Mouse (Mus musculus) A20 (cell line): ENCODE measurements at regions not wholly inside any gene's neighbourhood (a gene's known extent, or its start where the extent isn't known, plus 50 kb on each side); places are given as distances from the start of the nearest gene placed in this dataset.

Experiments used
- DNase-seq: peaks from one replicate; pipeline ENCODE4 v3.0.0-alpha.2; 2011; ENCODE audit warnings: low read depth, low spot score

DNA sequence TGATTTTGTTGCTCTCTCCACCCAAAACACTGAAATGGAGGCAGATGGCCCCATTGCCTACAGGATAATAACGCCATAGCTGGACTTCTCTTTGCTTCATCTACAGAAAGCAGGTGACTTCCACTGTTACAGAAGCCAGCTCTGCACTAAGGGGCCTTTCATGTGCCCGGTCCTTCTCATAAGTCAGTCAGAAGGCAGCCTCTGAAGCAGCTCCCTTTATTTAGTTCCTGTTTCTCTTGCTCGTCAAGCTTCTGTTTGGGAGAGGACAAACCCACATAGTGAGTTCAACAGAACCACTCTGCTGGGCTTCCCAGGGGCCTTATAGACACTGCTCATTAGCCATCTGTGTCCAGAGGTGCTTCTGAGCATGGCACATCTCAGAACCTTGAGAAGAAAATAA, 205.1 kb upstream of the Hhip start:
- no peak for DNase-seq

DNA sequence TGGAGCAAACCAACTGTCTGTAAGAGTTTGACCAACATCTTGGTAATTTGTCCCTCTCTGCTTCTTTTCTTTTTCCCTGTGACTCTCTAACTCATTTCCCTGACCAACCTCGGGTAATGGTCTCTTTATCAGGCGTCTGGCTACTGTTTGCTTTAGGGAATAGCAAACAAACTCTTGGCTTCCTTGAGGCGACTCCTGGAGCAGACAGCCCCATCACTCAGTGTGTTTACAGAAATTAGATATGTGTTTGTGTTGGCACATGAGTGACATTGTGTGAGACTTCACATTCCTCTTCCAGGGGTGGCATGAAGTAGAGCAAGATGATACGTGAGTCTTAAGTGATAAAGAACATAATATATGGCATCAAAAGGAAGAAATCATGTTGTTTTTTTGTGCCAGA, 195.7 kb upstream of the Hhip start:
- no peak for DNase-seq

DNA sequence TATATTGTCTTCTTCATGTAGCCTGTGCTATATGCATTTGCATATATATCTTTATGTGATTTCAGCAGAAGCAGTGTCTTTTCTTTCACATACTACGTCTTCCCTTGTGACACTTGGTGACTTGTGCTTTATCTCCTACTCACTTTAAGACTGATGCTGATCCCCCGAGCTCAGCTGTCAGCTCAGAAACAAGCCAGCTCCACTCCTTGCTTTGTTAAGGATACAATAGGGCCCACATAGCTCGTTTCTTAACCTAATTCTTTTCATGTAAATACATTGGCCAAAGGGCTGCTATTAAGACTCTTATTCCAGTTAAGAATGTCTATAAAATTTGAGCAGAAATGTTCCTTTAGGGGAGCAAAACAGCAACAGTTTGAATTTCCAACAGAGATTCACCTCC, 193.8 kb upstream of the Hhip start:
- DNase-seq, result no peak

DNA sequence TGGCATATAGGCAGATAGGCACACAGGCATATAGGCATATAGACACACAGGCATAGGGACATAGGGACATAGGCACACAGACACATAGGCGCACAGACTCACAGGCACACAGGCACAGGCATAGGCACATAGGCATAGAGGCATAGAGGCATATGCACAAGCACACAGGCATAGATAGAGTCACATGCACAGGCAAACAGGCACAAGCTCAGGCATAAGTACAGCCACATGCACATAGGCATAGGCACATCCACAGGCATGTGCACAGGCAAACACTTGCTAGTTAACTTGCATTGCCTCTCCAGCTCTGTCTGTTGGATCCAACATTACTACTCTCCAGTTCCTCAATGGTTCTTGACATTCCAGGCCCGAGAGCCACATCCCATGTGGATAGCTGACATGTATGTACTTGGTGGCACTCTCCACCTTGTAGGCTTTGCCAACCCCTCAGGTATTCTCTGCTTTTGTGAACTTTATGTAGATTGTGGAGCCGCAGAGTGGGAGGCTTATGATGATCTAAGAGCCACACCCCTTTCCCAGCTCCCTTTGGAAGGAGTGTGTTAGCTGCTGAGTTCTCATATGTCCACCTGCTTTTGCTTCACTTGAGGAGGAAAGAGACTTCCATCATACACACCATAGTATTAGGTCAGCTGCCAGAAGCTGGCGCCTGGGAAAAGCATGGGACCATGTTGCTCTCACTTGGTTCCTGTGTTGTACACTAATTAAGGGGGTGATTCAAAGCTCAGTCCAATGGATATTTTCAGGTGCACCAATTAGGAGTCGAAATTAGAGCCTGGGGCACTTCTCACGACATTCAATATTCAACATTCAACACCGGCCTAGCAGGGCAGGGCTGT, 192.7 kb upstream of the Hhip start:
- no peak for DNase-seq

DNA sequence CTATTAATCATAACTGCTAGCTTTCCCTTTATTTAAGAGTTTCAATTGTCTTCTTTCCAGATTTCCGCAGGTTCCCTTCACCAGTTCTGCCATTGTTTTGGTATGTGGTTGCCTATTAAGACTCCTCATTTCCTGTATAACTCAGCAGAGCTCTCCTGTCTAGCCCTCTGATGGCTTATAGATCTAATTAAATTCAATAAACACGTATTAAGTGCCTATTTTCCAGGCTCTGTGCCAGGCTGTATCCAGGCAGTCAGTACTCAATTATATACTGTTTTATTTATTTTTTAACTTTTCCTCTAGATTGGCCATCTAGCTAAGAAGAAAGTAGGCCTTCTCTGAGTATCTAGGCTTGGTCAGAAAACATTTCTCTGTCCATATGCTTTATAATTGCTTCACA, 192.0 kb upstream of the Hhip start:
- DNase-seq, result no peak

DNA sequence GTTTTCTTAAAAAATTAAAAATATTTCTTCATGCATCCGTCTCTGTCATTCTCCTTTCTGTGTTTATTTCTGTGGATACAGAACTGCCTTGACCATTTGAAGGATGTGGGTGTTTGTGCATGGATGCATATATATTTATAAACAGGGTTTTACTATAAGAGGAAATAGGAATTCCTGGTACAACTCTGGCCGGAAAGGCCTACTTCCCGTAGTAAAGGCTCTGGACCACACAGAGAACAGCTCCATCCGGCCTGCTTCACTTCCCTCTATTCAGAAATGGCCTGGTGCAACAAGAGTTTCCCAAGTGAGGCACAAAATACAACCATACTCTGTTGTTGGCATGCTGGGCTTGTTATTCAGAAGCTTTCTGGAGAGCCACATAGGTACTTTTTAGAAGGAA, 182.1 kb upstream of the Hhip start:
- DNase-seq, result no peak

DNA sequence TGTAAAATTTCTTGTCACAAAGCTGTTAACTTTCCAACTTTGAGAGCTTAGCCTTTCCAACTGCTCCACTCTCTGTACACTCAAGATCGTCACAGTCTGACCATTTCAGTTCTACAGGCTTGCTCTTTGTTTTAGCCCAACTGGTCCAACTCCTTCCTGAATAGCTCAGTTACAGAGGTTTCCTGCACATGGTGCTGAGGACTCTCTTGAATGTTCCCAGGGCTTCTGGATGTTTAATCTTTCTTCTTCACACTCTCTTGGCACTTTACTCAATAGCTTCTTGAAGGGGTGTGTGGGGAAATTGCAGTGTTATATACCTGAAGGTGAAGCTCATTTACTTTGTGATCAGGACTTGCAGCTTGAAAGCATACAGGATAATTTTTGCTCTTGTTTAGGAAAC, 152.6 kb upstream of the Hhip start:
- DNase-seq, result no peak

DNA sequence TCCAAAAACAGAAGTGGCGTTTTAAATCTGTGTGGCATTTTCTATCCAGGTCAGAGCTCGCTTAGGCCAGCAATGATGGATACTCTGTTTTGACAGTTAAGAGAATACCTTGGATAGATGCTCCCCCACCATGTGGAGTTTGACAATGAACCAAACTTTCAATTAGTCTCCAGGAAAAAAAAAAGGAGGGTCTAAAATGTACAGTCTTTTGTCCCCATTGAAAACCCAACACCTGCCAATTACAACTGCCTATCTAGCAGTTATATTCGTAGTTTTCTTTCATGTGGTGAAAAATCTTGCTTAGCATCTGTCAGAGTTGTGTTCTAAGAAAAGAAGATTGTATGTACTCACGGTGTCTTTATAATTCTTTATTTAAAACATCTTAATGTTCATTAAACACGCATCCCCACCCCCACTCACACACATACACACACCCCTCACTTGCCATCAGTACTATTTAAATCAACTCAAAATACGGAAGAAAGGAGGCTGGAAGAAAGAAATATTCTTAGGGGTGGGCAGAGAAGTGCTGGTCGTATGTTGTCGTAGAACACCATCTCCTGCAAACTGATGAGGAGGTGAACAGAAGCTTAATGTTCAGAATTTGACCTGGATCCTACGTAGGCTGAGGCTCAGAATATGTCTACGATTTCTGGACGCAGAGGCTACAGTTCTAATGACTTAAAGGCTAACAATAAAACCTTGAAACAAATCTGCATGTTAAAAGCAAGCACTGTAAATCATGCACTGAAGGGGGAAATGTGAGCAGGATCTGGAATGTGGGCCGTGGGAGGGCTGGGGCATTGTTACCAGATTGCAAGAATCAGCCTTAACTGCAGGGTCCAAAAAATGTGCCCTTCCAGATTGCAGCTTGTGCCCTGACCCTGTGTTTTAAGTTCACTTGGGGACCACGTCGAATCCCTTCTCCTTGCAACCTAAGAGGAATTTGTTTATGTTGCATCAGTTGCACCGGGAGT, 147.2 kb upstream of the Hhip start:
- no peak for DNase-seq

DNA sequence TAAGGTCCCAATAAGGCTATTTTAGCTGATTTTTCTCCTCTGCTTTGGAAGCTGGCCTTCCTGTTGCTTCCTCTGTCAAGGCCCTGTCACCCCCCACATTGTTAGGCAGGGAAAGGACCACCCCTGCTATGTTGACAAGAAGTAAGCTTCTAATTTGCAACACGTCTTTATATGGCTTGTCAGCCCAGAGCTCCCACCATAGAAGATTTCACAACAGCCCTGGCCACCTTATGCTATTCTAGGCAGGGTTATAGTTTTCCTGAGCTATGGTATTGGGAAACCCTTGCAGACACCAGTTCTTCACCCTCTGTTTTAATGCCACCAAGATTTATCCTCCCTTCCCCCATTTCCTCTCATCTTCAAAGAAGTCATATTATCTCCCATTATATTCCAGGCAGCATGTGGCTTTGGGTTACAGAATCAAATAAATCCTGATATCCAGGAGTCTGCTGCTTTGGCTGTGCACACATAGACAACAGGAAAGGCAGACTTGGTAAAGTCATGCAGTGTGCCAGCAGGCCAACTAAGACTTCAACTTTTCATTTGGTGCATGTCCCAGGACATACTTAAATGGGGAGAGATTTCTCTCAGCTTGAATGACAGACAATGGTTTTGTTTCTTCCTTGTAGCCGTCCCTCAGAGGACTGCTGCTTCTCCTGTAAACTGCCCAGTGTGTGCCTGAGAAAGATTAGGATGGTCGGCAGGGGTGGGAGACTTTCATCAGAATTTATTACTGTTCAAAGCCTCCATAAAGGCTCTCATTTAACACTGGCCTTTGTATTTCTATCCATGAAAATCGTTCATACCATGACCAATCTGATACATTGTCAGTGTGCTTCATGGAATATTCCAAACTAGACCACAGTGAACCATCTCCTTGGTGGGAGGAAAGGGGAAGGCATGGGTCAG, 146.2 kb upstream of the Hhip start:
- DNase-seq, result no peak

DNA sequence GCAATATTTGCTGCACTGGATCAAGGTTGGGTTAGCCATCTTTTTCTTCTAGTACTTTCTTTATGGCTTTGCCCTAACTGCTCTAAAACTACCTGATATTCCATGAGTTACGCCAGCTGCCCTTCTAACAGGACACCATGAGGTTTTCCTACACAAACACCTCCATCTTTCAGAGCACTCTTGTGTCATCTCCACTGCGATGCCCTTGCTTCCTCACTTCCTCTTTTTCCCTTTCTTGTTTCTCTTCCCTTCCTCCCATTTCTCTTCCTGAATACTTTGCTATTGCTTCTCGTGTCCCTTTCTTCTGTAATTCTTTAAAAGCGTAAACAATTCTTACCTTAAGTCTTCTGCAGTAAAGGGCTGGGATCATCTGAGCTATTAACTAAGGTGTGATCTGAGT, 139.9 kb upstream of the Hhip start:
- no peak for DNase-seq

DNA sequence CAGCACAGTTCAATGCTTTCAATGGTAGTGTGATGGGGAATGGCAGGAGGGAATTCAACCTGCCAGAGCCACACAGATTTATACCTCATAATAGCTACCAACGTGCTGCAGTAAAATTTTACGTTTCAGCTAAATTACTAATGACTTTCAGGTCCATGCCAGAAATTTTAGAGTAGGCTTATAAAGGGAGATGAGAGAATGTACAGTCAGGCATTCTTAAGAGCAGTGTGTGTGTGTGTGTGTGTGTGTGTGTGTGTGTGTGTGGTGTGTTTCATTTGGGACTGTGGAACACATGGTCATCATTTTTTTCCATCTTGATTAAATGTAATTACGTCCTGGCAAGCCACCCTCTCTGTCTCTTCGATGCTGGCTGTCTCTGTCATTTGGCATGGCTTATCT, 132.7 kb upstream of the Hhip start:
- DNase-seq, result no peak

DNA sequence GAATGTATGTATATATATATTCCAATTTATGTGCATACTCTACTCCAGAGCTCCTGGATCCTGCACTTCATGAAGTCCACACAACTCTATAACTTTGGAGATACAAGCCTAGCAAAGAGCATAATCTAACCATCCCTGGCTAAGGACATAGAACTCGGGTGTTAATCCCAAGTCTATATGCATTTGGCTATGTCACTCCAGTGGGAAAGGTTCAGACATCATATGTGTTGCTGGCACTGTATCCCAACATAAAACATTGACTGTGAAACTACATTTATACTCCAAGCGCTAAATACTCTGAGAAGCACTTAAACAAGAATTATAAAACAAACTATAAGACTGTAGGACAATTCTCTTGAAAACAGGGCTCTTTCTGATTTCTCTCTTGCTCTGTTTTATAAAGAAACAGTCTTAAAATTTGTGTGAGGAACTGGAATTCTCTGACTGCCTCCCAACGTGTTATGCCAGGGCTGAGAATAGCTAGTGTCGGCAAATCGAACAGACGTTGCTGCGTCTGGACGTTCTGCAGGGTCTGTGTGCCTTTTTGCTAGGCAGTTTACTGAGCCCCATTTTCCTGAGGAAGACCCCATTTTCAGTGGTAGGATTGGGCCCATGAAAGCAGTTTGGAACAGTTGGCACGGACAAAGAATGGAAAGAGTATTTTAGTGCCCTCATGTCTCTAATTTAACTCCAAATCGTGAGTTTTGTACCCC, 132.1 kb upstream of the Hhip start:
- no peak for DNase-seq

DNA sequence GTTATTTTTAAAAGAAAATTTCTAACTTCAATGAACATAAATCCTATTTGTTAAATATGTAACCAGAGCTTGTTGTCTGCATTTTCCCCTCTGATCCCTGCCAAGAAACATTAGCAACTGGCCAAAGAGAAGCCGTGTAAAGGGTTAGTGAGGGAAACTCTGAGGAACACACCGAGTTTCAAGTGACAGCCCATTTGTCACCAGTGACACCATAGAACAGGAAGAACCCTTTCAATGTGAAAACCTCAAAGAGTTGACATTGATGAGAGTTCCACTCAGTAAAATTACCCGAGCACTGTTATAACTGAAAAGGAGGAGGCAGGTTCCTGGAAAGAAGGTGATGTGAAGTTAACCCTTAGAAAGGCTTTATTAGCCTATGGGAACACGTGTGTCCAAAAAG, 127.5 kb upstream of the Hhip start:
- DNase-seq, result no peak

DNA sequence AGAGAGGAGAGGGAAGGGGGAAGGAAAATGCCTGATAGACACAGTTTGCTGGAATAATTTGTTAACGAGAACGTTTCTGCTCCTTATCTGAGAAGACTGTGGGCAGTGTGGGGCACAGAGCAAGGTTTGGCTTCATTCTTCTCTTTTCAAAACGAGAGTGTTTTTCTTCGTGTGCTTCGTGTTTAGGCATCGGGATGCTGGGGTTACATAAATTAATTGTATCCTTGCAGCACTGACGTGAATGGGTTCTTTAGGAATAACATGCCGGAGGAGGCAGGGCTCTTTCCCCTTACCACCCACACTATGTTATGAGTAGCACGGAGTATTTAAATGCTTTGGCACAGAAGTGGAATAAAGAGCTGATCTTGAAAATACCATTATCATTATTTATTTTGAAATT, 110.9 kb upstream of the Hhip start:
- DNase-seq, result no peak

DNA sequence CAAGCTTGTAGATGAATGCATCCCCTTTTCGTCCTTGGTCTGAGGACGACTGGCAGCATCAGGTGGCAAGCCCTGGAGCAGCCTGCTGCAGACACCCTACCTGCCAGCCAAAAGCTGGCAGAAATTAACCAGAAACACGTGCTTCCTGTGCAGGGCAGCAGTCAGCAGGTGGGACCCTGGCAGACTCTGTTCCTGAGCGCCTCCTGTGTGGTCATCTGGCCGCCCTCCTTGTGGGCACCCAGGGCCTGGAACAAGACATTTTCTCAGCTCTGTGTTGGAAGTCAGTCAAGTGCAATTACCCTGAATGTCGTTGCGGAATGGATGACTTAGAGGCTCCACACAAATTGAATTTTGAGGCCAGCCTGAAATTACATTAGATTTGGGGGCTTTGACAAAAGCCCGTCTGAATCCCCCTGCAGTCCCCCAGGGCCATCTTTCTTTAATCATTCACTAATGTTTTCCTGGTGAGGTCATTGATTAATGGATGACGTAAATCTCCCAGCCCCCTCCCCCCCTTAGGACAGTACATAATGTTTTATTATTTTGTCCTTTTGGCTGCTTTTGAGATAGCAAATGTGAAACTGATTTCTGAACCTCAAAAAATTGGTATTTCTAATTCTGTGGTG, 91.8 kb upstream of the Hhip start:
- no peak for DNase-seq

DNA sequence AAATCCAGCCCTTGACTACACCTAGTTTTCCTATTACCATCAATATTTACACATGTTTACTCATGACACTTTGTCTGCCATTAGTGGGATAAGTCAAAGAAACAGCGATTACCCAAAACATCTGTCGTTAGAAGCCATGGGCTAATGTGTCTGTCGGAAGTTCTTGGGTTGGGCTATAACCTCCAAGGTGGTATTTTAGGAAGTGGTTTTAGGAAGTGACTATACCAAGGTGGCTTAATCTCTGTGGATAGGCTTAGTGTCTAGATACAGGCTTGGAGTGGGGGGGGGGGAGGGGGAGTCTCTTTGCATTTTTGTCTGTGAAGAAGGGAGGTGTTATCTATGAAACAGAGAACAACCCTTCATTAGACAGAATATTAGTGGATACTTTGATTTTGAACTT, 90.1 kb upstream of the Hhip start:
- DNase-seq, result no peak

DNA sequence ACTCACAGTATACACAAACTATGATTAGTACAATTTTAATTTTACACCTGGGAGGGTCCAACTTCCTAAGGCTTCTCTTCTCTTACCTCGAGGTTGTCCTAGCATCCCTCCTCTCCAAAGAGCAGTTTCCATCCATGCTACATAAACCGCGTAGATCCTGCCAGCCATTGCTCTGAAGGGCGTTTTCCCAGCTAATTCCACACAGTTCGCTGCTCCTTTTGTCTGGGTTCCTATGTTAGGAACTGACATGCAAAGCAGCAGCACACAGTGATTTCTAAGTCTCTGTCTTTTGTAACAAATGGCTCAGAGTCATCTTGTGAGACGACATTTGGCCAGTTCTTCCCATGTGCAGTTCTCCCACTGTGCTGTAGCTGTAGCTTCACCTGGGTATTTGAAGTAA, 80.7 kb upstream of the Hhip start:
- DNase-seq, result no peak

DNA sequence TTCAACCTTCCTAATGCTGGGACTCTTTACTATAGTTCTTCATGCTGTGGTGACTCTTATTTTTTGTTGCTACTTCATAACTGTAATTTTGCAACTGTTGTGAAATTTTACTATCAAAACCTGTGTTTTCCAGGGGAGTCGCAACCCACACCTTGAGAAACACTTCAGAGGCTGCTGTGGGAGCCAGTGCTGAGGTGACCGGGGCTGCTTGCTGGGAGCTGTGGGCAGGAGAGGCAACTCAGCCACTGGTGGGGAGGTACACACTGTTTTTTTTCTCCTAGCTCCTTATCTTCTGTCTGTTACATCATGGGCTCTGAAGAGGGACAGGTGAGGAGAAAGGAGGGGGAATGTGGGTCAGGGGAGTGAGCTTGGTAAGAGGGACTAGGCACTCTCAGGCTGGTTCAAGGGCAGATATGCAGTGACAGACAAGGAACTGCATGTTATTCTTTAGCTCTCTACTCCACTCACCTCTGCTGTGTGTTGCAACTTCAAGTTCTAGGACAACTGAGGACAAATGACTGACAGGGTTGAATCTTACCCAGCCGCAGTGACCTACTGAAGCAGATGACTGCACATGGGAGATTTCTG, 62.7 kb upstream of the Hhip start:
- DNase-seq, result no peak

DNA sequence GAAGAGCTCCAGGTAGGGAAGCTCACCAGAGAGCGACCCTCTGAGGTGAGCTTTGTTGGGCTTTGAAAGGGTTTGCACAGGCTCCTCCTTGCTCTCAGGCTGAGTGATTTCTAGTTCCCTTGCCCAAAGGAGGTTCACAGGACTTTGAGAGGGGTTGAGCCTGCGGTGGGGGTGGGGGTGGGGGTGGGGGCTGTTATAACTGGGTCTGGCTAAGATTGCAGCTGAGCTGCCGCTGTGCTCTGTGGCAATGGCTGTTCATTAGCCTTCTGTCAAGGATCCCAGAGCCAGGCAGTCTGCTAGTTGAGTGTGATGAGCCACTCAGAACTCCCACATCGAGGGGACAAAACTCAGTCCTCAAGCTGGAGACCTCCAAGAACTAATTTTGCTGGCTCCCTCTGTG, 59.5 kb upstream of the Hhip start:
- DNase-seq, result no peak
